Mouse (Mus musculus): Measurements from ENCODE around the gene Unc5a.

DNA sequence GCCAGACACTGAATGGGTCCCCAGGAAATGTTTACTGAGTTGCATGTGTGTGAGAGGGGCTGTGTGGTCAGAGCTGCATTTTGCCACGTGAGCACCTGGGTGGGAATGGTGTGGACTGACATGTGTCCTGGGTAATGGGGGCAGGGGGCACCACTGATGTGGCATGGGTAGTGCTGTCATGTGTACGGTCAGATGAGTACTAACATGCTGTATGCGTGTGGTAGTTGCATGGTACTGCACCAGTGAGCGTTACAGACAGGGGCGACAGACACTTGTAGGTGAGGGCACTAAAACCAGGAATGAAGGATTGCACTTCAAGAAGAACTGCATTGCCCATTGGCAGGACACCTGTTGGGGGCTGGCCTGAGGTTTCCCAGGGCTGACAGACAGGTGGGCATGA, 2.0 kb downstream of the Unc5a start:
- no peak for TF ChIP-seq CTCF (conservative IDR thresholded peaks at IDR 0.05 in 1 of 2, IDR thresholded peaks at IDR 0.05 in 1 of 2; ENCODE audit: low read depth in 2 of 2, low read length in 2 of 2)
- no peak for TF ChIP-seq USF1 (IDR thresholded peaks at IDR 0.05; ENCODE audit: low read depth, low read length)
- TF ChIP-seq HCFC1 (IDR thresholded peaks at IDR 0.05; ENCODE audit: low read depth, low read length) = no peak
- TF ChIP-seq ZKSCAN1 (IDR thresholded peaks at IDR 0.05; ENCODE audit: borderline replicate concordance, low read depth, low read length) = no peak
- no peak for TF ChIP-seq NRF1 (IDR thresholded peaks at IDR 0.05; ENCODE audit: low read depth, low read length)
- TF ChIP-seq USF2 (conservative IDR thresholded peaks at IDR 0.05; ENCODE audit: low read depth, low read length) = no peak
- no peak for TF ChIP-seq SIN3A (IDR thresholded peaks at IDR 0.05; ENCODE audit: low read length)
- TF ChIP-seq MXI1 (IDR thresholded peaks at IDR 0.05; ENCODE audit: low read depth, low read length) = no peak
- TF ChIP-seq EP300 (IDR thresholded peaks at IDR 0.05; ENCODE audit: low read length) = no peak

Data from CH12.LX (cell line).